24 mouse cellular contexts compared by ENCODE assay signal in the genomic region with DNA sequence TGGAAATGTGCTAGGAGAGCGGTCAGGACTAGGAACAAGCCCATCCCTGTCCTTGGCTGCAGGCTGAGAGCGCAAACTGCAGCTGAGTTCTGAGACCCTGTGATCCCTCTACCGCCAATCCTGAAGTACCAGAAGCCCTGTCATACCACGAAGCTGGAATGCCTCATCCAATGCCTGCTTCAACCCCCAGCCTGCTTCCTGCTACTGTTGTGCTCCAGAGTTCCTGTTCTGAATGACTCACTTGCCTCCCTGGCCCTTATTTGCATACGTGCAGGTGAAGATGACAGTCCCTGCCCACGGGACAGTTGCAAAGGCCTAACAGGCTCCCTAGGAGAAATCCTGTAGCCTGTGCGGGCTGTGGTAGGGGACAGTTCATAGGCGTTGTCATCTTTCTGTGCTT. TPM values are rescaled to one million over a fixed set of nuclear protein-coding genes. Genes with fewer than 3 reads are reported as not detected.
DNase-seq lines count a peak whose midpoint lies in the region; ATAC-seq and TF ChIP-seq lines count a peak whose summit lies in the region.
"Had no signal": no experiment of that assay in that cellular context is flagged by ENCODE, and none has a peak within 500 bp of the region (broad histone marks: within the 10 kb centered on the region; RNA-seq: fewer than 3 reads in every experiment).

No protein-coding gene starts in this region.

- H3K27ac ChIP-seq in kidney, embryonic 16.5 days (ENCODE audit: low read length) = no peak overlapping the region
- no peak overlapping the region for H3K27ac ChIP-seq in stomach, embryonic 15.5 days
- H3K27ac ChIP-seq: embryonic facial prominence, embryonic 12.5 days; forebrain, embryonic 15.5 days; heart, embryonic 15.5 days; hindbrain, embryonic 10.5 days; hindbrain, embryonic 14.5 days had no signal

- WGBS in kidney, embryonic 16.5 days = 77% methylated on average over 8 of the region's 8 CpGs
- 66% methylated on average over 8 of the region's 8 CpGs for WGBS in stomach, embryonic 15.5 days

- H3K4me2 ChIP-seq in kidney, embryonic 16.5 days (replicated peaks; ENCODE audit: low read depth, low read length) = no peak overlapping the region
- H3K4me2 ChIP-seq in stomach, embryonic 15.5 days = no peak overlapping the region
- H3K4me2 ChIP-seq: embryonic facial prominence, embryonic 12.5 days; forebrain, embryonic 15.5 days; heart, embryonic 11.5 days; heart, embryonic 15.5 days; hindbrain, embryonic 14.5 days had no signal

- no peaks in the 10 kb centered on the region for H3K9me3 ChIP-seq in kidney, embryonic 16.5 days (ENCODE audit: low read length)
- H3K9me3 ChIP-seq in stomach, embryonic 15.5 days = no peaks in the 10 kb centered on the region
- H3K9me3 ChIP-seq: embryonic facial prominence, embryonic 12.5 days; forebrain, embryonic 15.5 days; heart, embryonic 15.5 days; hindbrain, embryonic 10.5 days had no signal

- TF ChIP-seq CTCF in brain, embryonic 14.5 days (IDR thresholded peaks at IDR 0.05; ENCODE audit: borderline replicate concordance, extremely low read depth, insufficient read depth, insufficient read length) = no peak

- peak; percentile 24; the same call in 1 of the 2 replicates for ATAC-seq in kidney, embryonic 16.5 days (ENCODE audit: low FRiP score, low TSS enrichment)
- ATAC-seq in stomach, embryonic 15.5 days (ENCODE audit: insufficient read depth, low FRiP score, low read depth) = 0 out of 2 replicates have a peak, but pooled peaks have one; percentile 17
- ATAC-seq: activated CD4-positive, CD25-positive, alpha-beta regulatory T cell, adult 4 months; forebrain, embryonic 15.5 days had no signal

- TF ChIP-seq POLR2A in brain, embryonic 14.5 days (IDR thresholded peaks at IDR 0.05; ENCODE audit: borderline replicate concordance, extremely low read depth, insufficient read depth, insufficient read length, poor library complexity, severe bottlenecking) = no peak

- no peak overlapping the region for H3K4me3 ChIP-seq in kidney, embryonic 16.5 days (ENCODE audit: low read length)
- H3K4me3 ChIP-seq in stomach, embryonic 15.5 days (replicated peaks) = no peak overlapping the region
- H3K4me3 ChIP-seq: embryonic facial prominence, embryonic 12.5 days; forebrain, embryonic 15.5 days; heart, embryonic 15.5 days; hindbrain, embryonic 10.5 days had no signal

- H3K4me1 ChIP-seq in kidney, embryonic 16.5 days (ENCODE audit: insufficient read depth, low read length) = peaks cover 15% of the 10 kb centered on the region; the same call in 1 of the 2 replicates
- peaks cover 2% of the 10 kb centered on the region; the same call in 1 of the 2 replicates for H3K4me1 ChIP-seq in stomach, embryonic 15.5 days
- H3K4me1 ChIP-seq: embryonic facial prominence, embryonic 12.5 days had no signal

- peaks cover 18% of the 10 kb centered on the region for H3K27me3 ChIP-seq in kidney, embryonic 16.5 days (ENCODE audit: insufficient read depth, low read length)
- H3K27me3 ChIP-seq in stomach, embryonic 15.5 days (replicated peaks) = no peaks in the 10 kb centered on the region
- H3K27me3 ChIP-seq: heart, embryonic 15.5 days had no signal

- H3K36me3 ChIP-seq in kidney, embryonic 16.5 days (ENCODE audit: insufficient read depth, low read length) = no peaks in the 10 kb centered on the region
- no peaks in the 10 kb centered on the region for H3K36me3 ChIP-seq in stomach, embryonic 15.5 days
- H3K36me3 ChIP-seq: embryonic facial prominence, embryonic 12.5 days; forebrain, embryonic 15.5 days; heart, embryonic 15.5 days; hindbrain, embryonic 10.5 days had no signal

- intact Hi-C loops in left cerebral cortex, postnatal 10 days (cut with DNase I) = no loop called here

- DNase-seq in kidney, adult 11 months = no peak
- peak; percentile 29 for DNase-seq in ZHBTc4 (ENCODE audit: low read depth, low spot score)
- peak; percentile 24 for DNase-seq in brain, embryonic 14.5 days (ENCODE audit: low read depth)
- DNase-seq in left cerebral cortex, postnatal 10 days (ENCODE audit: extremely low spot score in 1 of 2, low spot score in 2 of 2) = no peak
- no peak for DNase-seq in cerebellum, postnatal 10 days
- no peak for DNase-seq in retina, postnatal 1 day
- DNase-seq: adrenal gland, adult 2 months; adrenal gland, postnatal 25 days; cerebellum, adult 11-12 months; cerebellum, adult 9-10 months; cerebellum, postnatal 36 days; embryo, embryonic 11 days; gastrocnemius, postnatal 10 days; heart, adult 18-20 months; heart, postnatal 14 days had no signal

- no peak overlapping the region for H3K9ac ChIP-seq in kidney, embryonic 16.5 days (replicated peaks; ENCODE audit: low read length)
- H3K9ac ChIP-seq in stomach, embryonic 15.5 days = no peak overlapping the region
- H3K9ac ChIP-seq: embryonic facial prominence, embryonic 12.5 days; forebrain, embryonic 15.5 days; heart, embryonic 15.5 days; hindbrain, embryonic 14.5 days had no signal

RNA-seq across cellular contexts. Expression of a gene that starts 13.3 kb away (rescaled TPM):
- 5.4 and 8.8 TPM in 2 replicates for polyA plus RNA-seq in kidney, embryonic 16.5 days (2015; fragmentation: Nextera tagmentation; extraction: Ambion mirVana)
- polyA plus RNA-seq in brain, embryonic 14.5 days (2012; rRNA removed) = 2.9 and 6.9 TPM in 2 replicates
- 8.9 and 10.2 TPM in 2 replicates for polyA plus RNA-seq in stomach, embryonic 15.5 days (2015; fragmentation: Nextera tagmentation; extraction: Ambion mirVana)
- total RNA-seq in left cerebral cortex, postnatal 10 days (2021) = 1 to 10 TPM; 1.1 to 1.6 TPM

Comparison
In these comparisons a context has a peak if more than half of its experiments do, and no peak if none do; other contexts are left out.
1. DNase-seq: peak in ZHBTc4 (single experiment) and brain, embryonic 14.5 days (single experiment); none in kidney, adult 11 months (single experiment), left cerebral cortex, postnatal 10 days (0 of 2), cerebellum, postnatal 10 days (0 of 2) and retina, postnatal 1 day (single experiment).